ENCODE assay signal across 25 mouse cellular contexts in the genomic region with DNA sequence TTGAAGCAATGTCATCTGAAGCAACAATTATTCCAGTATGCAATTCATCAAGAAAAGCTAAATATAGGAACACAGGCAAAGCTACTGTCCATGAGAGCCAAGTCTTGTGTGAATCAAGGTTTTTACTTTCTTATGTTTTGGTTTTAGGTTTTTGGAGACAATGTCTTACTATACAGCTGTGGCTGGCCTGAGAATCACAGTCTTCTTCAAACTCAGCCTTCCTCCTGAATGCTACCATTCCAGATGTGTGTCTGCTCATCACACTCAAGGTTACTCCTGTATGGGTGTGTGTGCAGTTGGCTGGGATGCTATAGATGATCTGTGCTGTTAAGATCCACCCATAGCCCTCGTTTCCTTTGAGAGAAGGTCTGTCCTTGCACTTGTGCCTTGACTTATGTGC.
"Had no signal": no experiment of that assay in that cellular context is flagged by ENCODE, and none has a peak within 500 bp of the region (broad histone marks: within the 10 kb centered on the region; RNA-seq: fewer than 3 reads in every experiment).

No protein-coding gene starts in this region.

- H3K4me1 ChIP-seq: heart, embryonic 13.5 days; heart, embryonic 15.5 days; limb, embryonic 13.5 days; limb, embryonic 15.5 days had no signal

- H3K36me3 ChIP-seq: heart, embryonic 13.5 days; heart, embryonic 15.5 days; hindbrain, embryonic 13.5 days; hindbrain, embryonic 15.5 days; kidney, embryonic 15.5 days; limb, embryonic 13.5 days; limb, embryonic 15.5 days had no signal

- H3K9ac ChIP-seq: heart, embryonic 13.5 days; heart, embryonic 15.5 days; hindbrain, embryonic 13.5 days; hindbrain, embryonic 15.5 days; kidney, embryonic 15.5 days; limb, embryonic 13.5 days; limb, embryonic 15.5 days had no signal

- H3K27ac ChIP-seq: heart, adult 2 months; heart, embryonic 13.5 days; heart, embryonic 15.5 days; hindbrain, embryonic 13.5 days; hindbrain, embryonic 15.5 days; hindbrain, postnatal 0 days; kidney, embryonic 15.5 days; kidney, postnatal 0 days; limb, embryonic 13.5 days; limb, embryonic 15.5 days had no signal

- H3K4me2 ChIP-seq: heart, embryonic 11.5 days; heart, embryonic 13.5 days; heart, embryonic 15.5 days; hindbrain, embryonic 13.5 days; hindbrain, embryonic 15.5 days; kidney, embryonic 15.5 days; limb, embryonic 13.5 days; limb, embryonic 15.5 days had no signal

- H3K27me3 ChIP-seq: heart, embryonic 13.5 days; heart, embryonic 15.5 days; hindbrain, embryonic 13.5 days; hindbrain, embryonic 15.5 days; kidney, embryonic 15.5 days; limb, embryonic 13.5 days; limb, embryonic 15.5 days had no signal

- H3K9me3 ChIP-seq: heart, embryonic 13.5 days; heart, embryonic 15.5 days; hindbrain, embryonic 13.5 days; hindbrain, embryonic 15.5 days; kidney, embryonic 15.5 days; limb, embryonic 13.5 days; limb, embryonic 15.5 days had no signal

- ATAC-seq: hindbrain, postnatal 0 days; intestine, embryonic 16.5 days had no signal

- DNase-seq: gastrocnemius, postnatal 14 days; gastrocnemius, postnatal 36 days; heart, adult 11 months; heart, adult 2 months; heart, postnatal 14 days; heart, postnatal 36 days; kidney, adult 11 months; kidney, adult 2 months; kidney, adult 9 months; kidney, postnatal 14 days; kidney, postnatal 36 days; layer of hippocampus, adult 9-11 months; layer of hippocampus, postnatal 36 days; left cerebral cortex, postnatal 4 days had no signal

- H3K4me3 ChIP-seq: heart, adult 2 months; heart, embryonic 13.5 days; heart, embryonic 15.5 days; hindbrain, embryonic 13.5 days; hindbrain, embryonic 15.5 days; kidney, embryonic 15.5 days; limb, embryonic 13.5 days; limb, embryonic 15.5 days had no signal
